Mouse (Mus musculus) ES-E14 (cell line): Measurements from ENCODE around the gene Lyrm1. TPM values are rescaled to one million over a fixed set of nuclear protein-coding genes. Genes with fewer than 3 reads are reported as not detected.

Experiments used
- DNase-seq: peaks from one replicate; pipeline ENCODE4 v3.0.0-alpha.2; 2013; ENCODE audit warnings: low read depth, low spot score
- H3K27ac ChIP-seq: 2 replicates; pipeline ENCODE4 v1.5.1; 2012; ENCODE audit warnings: low read depth, mild to moderate bottlenecking, low read length, moderate library complexity, mixed read lengths; ENCODE audit not compliant: poor library complexity, insufficient read depth, severe bottlenecking
- H3K36me3 ChIP-seq: 2 replicates; pipeline ENCODE4 v1.6.1; 2012; ENCODE audit warnings: mild to moderate bottlenecking, low read length, moderate library complexity, mixed read lengths; ENCODE audit not compliant: control insufficient read depth, poor library complexity, insufficient read depth, severe bottlenecking
- H3K4me1 ChIP-seq, 2 experiments: fragments of 150-350 bp in 1 of 2; sonication (generic) in 1 of 2; 2 replicates each; pipeline ENCODE4 v1.6.1; 2012; ENCODE audit warnings: low read length in 2 of 2, mild to moderate bottlenecking in 1 of 2, mixed read lengths in 1 of 2; ENCODE audit not compliant: control insufficient read depth in 2 of 2, insufficient read depth in 2 of 2, poor library complexity in 1 of 2
- H3K4me3 ChIP-seq, 2 experiments: fragments of 150-350 bp in 1 of 2; sonication (generic) in 1 of 2; 2 replicates each; pipeline ENCODE4 v1.5.1; 2012; ENCODE audit warnings: low read length in 2 of 2, low read depth in 1 of 2, mild to moderate bottlenecking in 1 of 2, mixed read lengths in 1 of 2; ENCODE audit not compliant: insufficient read depth in 1 of 2, poor library complexity in 1 of 2, severe bottlenecking in 1 of 2
- H3K9ac ChIP-seq: 2 replicates; pipeline ENCODE4 v1.6.1; 2012; ENCODE audit warnings: low read depth, mild to moderate bottlenecking, low read length, mixed read lengths; ENCODE audit not compliant: poor library complexity, insufficient read depth, severe bottlenecking
- H3K9me3 ChIP-seq: fragments of 150-350 bp; sonication (generic); 2 replicates; pipeline ENCODE4 v1.6.1; 2012; ENCODE audit warnings: low read depth, mild to moderate bottlenecking, low read length; ENCODE audit not compliant: control insufficient read depth, insufficient read depth
- CHD2 ChIP-seq: IDR thresholded peaks from 2 replicates; pipeline ENCODE4 v1.6.1; 2014; ENCODE audit warnings: mild to moderate bottlenecking, low read depth, low read length, inconsistent platforms
- HCFC1 ChIP-seq: IDR thresholded peaks from 2 replicates; pipeline ENCODE4 v1.6.1; 2012; ENCODE audit warnings: low read length, inconsistent platforms, borderline replicate concordance; ENCODE audit not compliant: insufficient read depth
- MAFK ChIP-seq: IDR thresholded peaks from 2 replicates; pipeline ENCODE4 v1.6.1; 2014; ENCODE audit warnings: mild to moderate bottlenecking, low read depth, low read length, inconsistent platforms; ENCODE audit not compliant: insufficient read depth
- ZC3H11A ChIP-seq: IDR thresholded peaks from 2 replicates; pipeline ENCODE4 v1.6.1; 2012; ENCODE audit warnings: low read depth, mild to moderate bottlenecking, inconsistent platforms, low read length, borderline replicate concordance
- ZNF384 ChIP-seq: IDR thresholded peaks from 2 replicates; pipeline ENCODE4 v1.6.1; 2012; ENCODE audit warnings: low read depth, low read length, inconsistent platforms
- in situ Hi-C, 2 experiments: fragments of 600-800 bp; cut with MboI; formaldehyde crosslinking; loops; one replicate each; pipeline ENCODE4 v1.15.1; 2025; ENCODE audit warnings: low sequenced_read_pairs in 2 of 2, inconsistent platforms in 1 of 2; ENCODE audit not compliant: unreplicated experiment in 2 of 2
- total RNA-seq: library from RNA; depleted of rRNA; stranded (reverse); fragments of 300-350 nt; gene quantifications from 2 replicates; pipeline ENCODE4 v1.2.3, GENCODE M21; 2012

Gene Lyrm1
- total RNA-seq, 1 experiment, result 3.8 TPM

- in situ Hi-C loops, result no loop called here
Observed at GRCm38 (mm10) chr7:119898247-119898856, 2.7 kb downstream of the Lyrm1 start.

GRCm38 (mm10) chr7:119899386-119900057 is 3.9 kb downstream of the Lyrm1 start:
- no peak for DNase-seq
- no peaks in the 10 kb centered on the region for H3K36me3 ChIP-seq
- no peak overlapping the region for H3K4me3 ChIP-seq
- in situ Hi-C loops, result no loop called here
- peaks cover 7 to 17% of the 10 kb centered on the region in 2 experiments for H3K4me1 ChIP-seq
- H3K27ac ChIP-seq, result no peak overlapping the region
- no peak overlapping the region for H3K9ac ChIP-seq
- TF ChIP-seq HCFC1 (no peak), ZNF384 (no peak), MAFK (no peak), CHD2 (no peak)
- no peaks in the 10 kb centered on the region for H3K9me3 ChIP-seq

More at GRCm38 (mm10) chr7:119898247-119898856, 2.7 kb downstream of the Lyrm1 start:
- DNase-seq, result peak; percentile 35
- Histone ChIP-seq H3K9me3 (no peaks in the 10 kb centered on the region), H3K9ac (no peak overlapping the region; the same call in 1 of the 2 replicates), H3K4me1 (peaks cover 7 to 17% of the 10 kb centered on the region in 2 experiments), H3K27ac (peak overlapping the region; percentile 81; the same call in 1 of the 2 replicates), H3K36me3 (no peaks in the 10 kb centered on the region), H3K4me3 (no peak overlapping the region)
- TF ChIP-seq ZNF384, result peak; percentile 71; the same call in 1 of the 2 replicates
- no peak for TF ChIP-seq ZC3H11A

- Histone ChIP-seq H3K4me1 (no peaks in the 10 kb centered on the region), H3K36me3 (no peaks in the 10 kb centered on the region), H3K9me3 (no peaks in the 10 kb centered on the region), H3K9ac (no peak overlapping the region), H3K27ac (no peak overlapping the region), H3K4me3 (no peak overlapping the region)
- TF ChIP-seq ZNF384, result no peak
- TF ChIP-seq HCFC1, result no peak
- no peak for TF ChIP-seq MAFK
- no peak for TF ChIP-seq ZC3H11A
- no peak for TF ChIP-seq CHD2
- no peak for DNase-seq
- in situ Hi-C loops, result no loop called here
Observed at GRCm38 (mm10) chr7:119906523-119907215, 11.0 kb downstream of the Lyrm1 start.

- in situ Hi-C loops, result no loop called here
- H3K9me3 ChIP-seq, result no peaks in the 10 kb centered on the region
- no peak overlapping the region for H3K9ac ChIP-seq
- H3K27ac ChIP-seq, result no peak overlapping the region
- no peaks in the 10 kb centered on the region for H3K36me3 ChIP-seq
- no peaks in the 10 kb centered on the region for H3K4me1 ChIP-seq
- TF ChIP-seq ZNF384, result no peak
- no peak for TF ChIP-seq CHD2
- TF ChIP-seq HCFC1, result no peak
- no peak for TF ChIP-seq MAFK
- no peak for TF ChIP-seq ZC3H11A
- H3K4me3 ChIP-seq, result no peak overlapping the region
- DNase-seq, result no peak
Observed at GRCm38 (mm10) chr7:119911727-119912126, 16.1 kb downstream of the Lyrm1 start.
